Mouse (Mus musculus): ENCODE results near the gene Insc. TPM values are rescaled to one million over a fixed set of nuclear protein-coding genes. Genes with fewer than 3 reads are reported as not detected.
A peak's percentile ranks its signal among the peaks of the same experiment; 100 is the strongest.

The Insc gene
- total RNA-seq, 4 experiments from 2014 or later = 0.81 to 2.5 (median 1.3) TPM

- no peak for DNase-seq
Measured at GRCm38 (mm10) chr7:114765273-114765672, 21.8 kb downstream of the Insc start.

GRCm38 (mm10) chr7:114766523-114766922, 23.0 kb downstream of the Insc start:
- no peak for DNase-seq

GRCm38 (mm10) chr7:114768516-114768915, 25.0 kb downstream of the Insc start:
- DNase-seq = no peak

- DNase-seq = no peak
Measured at GRCm38 (mm10) chr7:114769041-114769440, 25.5 kb downstream of the Insc start.

DNA sequence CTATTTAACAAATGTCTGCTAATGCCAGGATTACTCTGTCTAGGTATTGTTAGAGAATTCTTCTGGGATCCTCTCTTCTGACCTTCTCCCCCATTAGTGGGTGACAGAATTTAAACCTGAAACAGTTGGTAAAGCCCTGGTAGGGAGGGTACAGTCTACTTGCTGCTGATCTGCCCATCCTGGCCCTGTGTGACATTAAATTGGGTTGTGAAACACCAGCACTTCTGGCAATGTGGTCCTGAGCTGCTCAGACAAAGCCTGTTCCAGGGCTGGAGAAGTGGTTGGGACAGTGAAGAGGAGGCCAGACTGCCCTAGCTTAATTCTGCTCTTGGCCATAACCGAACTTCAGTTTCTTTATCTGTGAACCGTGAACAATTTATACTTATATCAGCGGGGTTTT, 27.1 kb downstream of the Insc start:
- DNase-seq = no peak

GRCm38 (mm10) chr7:114771801-114772200, 28.3 kb downstream of the Insc start:
- no peak for DNase-seq

DNA sequence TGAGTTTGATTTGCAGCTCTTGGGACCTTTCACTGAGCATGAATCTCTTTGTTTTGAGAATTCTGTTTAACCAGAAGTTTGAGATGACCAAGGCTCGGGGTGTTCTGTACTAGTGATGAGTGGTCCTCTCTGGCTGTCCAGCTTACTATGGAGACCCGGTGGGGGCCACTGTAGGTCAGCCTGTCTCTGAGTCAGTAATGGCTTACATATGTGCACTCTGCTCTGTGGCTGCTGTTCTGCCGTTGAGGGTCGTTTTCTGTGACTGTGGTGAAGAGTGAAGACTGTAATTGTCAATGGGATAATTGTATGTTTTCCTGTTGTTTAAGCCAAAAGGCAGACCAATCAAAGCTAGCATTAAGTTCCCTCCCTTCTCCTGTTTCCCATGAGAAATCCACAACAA, 30.3 kb downstream of the Insc start:
- no peak for DNase-seq

DNA sequence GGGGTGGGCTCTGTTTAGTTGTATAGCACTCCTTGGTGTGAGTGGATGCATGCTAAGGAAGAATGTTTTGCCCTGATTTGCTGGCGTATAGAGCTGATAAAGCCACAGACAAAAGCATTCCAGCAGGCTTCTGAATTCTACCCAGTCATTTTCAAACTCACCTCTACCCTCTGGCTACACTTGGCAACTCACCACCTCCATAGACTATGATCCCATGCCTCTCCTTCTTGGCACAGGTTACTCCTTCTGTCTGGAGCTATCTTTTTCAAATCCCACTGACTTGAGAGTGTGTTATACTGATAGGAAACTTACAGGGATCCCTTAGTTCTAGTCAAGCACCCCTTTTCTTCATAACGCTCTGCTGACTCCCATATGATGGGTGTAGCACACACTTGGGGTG, 32.4 kb downstream of the Insc start:
- no peak for DNase-seq

GRCm38 (mm10) chr7:114778156-114778770, 34.8 kb downstream of the Insc start:
- peak; percentile 70 for DNase-seq

DNA sequence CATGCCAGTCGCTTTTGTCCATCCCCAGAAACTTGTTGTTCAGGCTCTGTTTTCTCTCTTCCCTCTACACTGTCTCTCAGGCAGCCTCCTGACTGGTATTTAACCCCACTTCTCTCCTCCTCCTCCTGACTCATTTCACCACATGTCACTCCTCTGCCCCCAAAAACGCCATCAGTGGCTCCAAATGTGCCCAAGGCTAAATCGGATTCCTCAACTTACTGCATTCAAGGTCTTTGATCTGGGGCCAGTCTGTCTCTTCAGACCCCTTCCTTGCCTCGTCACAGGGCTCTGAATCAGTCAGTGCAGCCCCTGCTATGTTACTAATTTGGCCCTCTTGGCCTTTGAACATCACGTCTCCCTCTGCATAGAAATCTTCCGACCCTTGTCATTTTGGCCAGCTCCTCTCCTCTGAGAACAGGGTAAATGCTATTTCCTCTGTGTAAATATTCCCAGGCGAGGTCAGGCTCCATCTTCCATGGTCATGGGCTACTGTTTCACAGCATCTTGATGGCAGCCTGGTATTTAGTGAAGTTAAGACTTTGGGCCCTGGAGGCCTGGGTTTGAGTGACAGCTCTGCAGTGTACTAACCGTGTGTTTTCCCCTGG, 35.7 kb downstream of the Insc start:
- peak; percentile 44 for DNase-seq

DNA sequence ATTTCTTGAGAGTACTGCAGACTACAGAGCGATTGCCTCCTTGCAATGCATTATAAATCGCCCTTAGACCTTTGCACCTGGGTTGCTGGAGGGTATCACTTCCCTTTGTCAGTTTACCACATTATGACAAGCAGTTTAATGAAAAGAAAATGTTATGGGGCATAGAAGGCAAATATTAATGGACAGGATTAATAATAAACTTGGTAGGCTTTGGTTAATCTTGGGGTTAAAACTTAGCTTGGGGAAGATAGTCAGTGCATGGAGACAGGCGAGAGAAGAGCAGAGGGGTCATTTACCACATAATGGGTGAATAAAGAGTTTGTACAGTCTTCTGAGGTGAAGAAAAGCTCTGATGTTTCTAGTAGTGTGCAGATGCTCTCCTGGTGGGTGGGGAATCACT, 39.8 kb downstream of the Insc start:
- DNase-seq = no peak

- DNase-seq = no peak
Measured at GRCm38 (mm10) chr7:114791087-114791486, 47.6 kb downstream of the Insc start.

GRCm38 (mm10) chr7:114792026-114792425, 48.5 kb downstream of the Insc start:
- no peak for DNase-seq

DNA sequence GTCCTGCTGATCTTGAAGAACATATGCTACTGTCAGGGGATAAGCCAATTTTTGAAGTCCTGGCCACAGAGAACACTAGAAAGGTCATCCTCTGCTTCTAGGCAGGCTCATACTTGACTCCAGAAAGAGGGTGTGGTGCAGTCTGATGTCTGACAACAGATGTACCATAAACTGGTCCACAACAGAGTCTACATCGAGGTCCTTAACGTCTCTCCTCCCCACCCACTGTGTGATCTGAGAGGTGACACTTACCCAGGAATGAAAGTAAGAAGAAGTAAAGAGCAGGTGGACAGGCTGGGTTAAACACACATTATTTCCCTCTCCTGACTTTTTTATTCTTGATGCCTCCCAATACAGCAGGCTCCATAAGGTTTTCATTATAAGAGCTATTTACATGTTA, 50.9 kb downstream of the Insc start:
- DNase-seq = no peak

DNA sequence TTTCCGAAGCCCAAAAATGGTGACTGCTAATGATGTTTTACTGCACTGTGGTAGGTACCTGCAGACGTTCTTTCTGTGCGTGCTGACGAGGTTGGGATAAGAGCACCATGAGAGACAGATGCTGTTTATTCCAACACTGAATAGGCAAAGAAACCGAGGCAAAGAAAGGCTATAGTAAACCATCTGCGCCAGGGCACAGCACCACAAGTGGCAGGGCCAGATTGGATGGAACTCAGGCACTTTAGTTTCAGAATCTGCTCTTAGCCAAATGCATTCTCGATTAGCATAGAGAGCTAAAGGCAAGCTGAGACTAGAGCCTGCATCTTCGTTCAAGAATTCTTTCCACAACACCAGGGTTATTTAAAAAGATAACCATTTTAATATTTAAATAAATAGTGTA, 59.1 kb downstream of the Insc start:
- DNase-seq = no peak

DNA sequence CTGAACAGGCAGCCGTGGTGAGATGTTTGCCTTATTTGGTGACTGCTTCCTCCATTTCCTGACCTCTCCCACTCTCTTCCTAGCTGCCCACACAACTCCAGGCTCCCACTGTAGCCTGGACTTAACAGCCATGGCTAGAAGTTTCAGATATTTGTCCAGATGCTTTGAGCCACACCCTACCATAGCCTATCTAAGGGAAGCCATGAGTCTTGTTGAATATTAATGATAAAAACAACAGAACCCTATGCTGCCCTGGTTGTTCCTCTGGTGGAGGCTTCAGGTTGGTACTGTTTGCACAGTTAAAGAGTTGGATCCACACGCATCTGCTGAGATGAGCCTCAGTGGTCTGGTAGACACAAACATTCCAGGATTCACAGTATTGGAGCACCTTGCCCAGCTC, 61.8 kb downstream of the Insc start:
- no peak for DNase-seq

DNA sequence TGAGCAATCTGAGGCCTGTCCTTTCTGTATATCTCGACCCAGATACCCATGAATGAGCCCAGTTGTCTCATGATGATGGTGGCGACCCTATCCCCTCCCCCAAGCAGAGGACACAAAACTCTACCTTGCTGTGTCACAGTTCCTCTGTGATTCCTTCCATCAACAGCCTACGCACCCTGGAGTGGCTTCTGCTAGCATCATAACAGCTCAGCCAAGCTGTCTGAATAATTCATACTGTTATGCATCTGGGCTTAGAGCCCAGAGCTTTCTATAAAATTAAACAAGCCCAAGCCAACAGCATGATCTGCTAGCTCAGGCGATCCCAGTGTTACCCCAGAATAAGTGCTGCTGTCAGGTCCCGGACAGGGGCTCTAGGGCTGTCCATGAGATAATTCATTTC, 63.8 kb downstream of the Insc start:
- no peak for DNase-seq

- DNase-seq = no peak
Measured at GRCm38 (mm10) chr7:114808341-114808740, 64.8 kb downstream of the Insc start.

DNA sequence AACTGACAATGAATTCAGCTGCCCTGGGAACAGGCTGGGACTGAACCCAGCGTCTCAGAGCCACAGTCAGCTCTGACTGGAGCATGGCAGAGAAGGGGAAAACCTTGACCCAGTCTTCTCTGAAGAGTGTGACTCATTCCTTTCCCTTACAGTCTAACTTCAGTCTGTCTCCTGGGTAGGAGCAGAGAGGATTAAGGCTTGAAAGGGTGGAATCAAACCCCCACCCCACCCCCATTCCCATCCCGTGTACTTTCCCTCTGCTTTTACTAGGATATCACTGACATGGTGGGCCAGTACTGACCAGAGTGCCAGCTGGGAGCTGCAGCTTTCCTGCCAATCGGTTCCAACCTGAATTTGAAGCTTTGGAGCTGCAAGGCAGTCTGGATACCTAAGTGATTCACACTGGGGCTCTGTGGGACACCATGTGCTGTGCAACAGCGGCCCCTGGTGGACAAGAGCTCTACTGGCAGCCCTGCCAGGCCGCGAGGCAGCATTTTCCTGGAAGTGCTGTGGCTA, 73.9 kb downstream of the Insc start:
- DNase-seq = peak; percentile 78

DNA sequence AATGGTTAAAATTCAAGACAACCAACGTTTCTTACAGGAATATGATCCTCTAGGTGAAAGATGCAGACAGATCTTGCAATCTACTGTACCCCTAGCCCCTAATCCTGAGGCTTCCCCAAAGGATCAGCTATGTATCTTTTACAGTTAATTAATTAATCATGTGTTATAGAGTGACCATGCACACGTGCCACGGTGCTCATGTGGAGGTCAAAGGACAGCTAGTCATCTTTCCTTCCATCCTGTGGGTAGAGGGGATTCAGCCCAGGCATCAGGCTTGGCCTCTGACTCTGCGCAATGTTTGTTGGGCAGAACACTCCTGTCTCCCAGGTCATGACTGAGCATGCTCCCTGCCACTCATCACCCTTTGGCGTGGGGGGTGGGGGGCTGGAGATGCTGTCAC, 74.4 kb downstream of the Insc start:
- no peak for DNase-seq

GRCm38 (mm10) chr7:114818351-114818750, 74.9 kb downstream of the Insc start:
- DNase-seq = no peak

DNA sequence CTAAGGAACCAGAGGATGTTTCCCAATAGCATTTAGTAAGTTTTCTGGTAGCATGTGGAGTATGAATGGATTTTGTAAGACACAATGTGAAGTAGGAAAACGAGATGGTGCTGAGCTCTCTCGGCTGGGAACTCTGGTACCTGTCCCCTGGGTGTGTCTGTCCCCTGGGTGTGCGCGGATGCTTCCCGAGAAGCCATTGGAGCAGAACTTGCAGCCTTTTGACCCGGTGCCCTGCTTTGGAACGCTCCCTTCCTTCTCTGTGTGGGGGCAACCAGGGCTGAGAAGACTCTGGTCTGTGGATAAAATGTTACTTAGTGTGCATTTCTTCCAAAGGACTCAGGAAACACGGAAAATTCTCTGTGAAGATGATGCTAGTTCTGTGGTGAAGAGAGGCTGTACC, 75.3 kb downstream of the Insc start:
- no peak for DNase-seq

GRCm38 (mm10) chr7:114822736-114823135, 79.2 kb downstream of the Insc start:
- DNase-seq = no peak

DNA sequence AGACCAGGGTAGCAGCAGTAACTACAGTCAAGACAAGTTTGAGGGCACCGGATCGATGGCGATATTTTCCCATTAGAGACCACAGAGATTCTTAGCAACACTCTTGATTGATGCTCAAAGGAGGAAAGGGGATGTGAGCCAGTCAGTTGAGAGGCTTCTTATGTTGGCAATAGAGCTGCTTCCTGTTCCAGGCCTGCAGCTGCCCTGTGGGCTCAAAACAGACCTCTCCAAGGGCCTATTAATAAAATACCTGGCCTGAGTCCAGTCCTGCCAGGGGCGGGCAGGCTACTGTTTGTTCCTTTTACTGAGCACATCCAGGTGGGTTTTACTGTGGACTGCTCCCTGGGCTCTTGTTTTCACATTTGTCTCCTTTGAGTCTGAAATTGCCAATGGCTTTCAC, 83.9 kb downstream of the Insc start:
- no peak for DNase-seq

Data from adrenal gland, adult 8-10 months (tissue).